Mouse (Mus musculus) lung, postnatal 4 days (tissue): ENCODE results near the gene Drosha.
"Not testable (repeated sequence)": the region's sequence is repeated elsewhere in the genome, so short reads cannot be mapped to it uniquely, and the experiment has no call there.

Experiments
- DNase-seq, 2 experiments: peaks; one replicate each; pipeline ENCODE4 v3.0.0; 2021

Gene Drosha

DNA sequence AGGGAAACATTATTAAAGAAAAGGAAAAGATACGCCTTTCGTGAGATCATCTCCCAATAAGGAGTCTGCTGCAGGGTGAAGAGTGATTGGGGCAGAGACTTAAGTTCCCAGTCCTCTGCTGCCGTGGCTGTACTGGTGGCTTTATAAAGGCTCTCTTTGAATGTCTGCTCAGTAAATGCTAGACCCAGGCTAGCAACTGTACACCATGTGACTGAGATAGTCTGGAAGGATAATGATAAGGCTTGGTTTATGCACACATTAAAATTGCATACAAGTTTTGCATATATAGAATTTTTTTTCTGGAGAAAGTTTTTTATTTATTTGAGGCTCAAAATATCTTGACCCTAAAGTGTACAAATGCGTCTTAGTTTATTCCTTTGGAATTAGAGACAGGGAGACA lies 63.7 kb downstream of the Drosha start:
- DNase-seq: no peak

- DNase-seq: no peak
Measured at GRCm38 (mm10) chr15:12889909-12890308, 65.3 kb downstream of the Drosha start.

DNA sequence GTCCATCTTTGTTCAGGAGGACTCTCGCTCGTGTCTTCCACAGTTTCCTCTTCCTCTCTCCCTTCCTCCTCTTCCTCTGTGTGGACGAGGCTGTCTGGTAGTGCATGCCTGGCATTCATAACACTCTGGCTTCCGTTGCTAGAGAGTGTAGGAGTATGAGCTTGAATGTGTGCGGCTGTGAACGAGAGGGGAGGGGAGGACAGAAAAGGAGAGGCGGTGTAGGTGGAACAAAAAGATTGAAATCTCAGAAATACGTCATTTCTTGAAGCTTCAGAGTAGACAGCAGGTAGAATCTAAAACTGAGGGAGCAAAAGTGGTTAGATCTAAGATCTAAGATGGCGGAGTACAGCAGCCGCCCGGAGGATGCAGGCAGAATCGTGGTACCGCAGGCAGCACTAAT lies 70.8 kb downstream of the Drosha start:
- DNase-seq: no peak

- DNase-seq: no peak
Measured at GRCm38 (mm10) chr15:12896022-12897009, 71.7 kb downstream of the Drosha start.

GRCm38 (mm10) chr15:12897831-12898230 lies 73.2 kb downstream of the Drosha start:
- DNase-seq: no peak

DNA sequence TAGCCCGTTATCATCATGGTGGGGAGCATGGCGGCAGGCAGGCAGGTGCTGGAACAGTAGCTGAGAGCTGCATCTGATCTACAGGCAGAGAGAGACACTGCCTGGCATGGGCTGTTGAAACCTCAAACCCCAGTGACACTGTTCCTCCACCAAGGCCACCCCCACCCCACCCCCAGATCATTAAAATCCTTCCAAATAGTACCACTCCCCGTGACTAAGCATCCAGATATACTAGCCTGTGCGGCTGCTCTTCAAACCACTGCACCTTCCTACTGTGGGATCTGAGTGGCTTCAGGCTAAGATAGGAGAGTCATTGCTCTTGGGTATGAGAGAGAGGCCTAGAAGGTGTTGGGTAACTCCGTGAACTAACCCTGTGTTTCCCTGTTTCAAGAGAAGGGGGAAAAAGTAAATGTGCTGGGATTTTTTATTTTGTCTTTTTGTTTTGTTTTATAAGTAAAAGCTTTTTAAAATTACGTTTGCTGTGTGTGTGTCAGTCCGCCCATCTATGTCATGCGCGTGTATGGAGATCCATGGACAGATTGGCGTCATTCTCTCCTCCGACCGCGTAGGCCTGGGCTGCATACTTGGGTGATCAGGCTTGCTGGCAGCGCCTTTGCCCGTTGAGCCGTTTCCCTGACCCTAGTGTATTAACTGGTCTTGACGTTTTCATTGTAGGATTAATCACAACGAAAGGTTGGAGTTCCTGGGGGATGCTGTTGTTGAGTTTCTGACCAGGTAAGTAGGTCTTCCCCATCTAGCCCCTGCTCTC lies 76.0 kb downstream of the Drosha start:
- DNase-seq: no peak

GRCm38 (mm10) chr15:12901197-12901570 lies 76.6 kb downstream of the Drosha start:
- no peak for DNase-seq

DNA sequence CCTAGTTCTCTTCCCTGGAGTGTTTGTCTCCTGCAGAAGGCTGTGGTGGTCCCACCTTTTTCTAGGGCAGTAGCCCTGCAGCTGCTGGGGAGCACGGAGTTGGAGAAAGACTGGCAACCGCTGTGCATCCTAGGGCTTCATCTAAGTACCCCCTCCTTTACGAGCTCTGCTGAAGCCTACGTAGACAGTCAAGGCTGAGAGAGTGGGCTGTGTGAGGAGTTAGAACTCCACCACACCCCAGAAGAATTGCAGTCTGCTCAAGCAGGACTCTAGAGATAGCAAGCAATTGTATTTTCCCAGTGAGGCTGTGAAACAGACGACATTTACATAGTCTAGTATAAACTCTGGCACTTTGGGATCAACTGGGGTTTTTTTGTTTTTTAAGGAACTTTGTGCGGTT lies 79.8 kb downstream of the Drosha start:
- DNase-seq: no peak

GRCm38 (mm10) chr15:12907962-12908719 lies 83.5 kb downstream of the Drosha start:
- no peak for DNase-seq

DNA sequence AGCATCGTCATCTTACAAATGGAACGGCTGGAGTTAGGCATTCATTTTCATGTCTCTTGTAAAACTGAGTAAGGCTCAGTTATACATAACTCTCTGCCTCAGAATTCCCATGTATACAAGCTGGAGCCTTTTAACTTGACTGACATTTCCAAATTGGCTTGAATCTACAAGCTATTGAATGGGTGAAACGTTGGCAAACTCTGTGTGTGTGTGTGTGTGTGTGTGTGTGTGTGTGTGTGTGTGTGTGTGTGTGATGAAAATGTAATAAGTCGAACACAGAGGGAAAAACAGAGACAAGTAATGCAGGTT lies 84.1 kb downstream of the Drosha start:
- DNase-seq: no peak

- no peak for DNase-seq
Measured at GRCm38 (mm10) chr15:12909171-12909570, 84.6 kb downstream of the Drosha start.

GRCm38 (mm10) chr15:12911082-12911481 lies 86.5 kb downstream of the Drosha start:
- no peak for DNase-seq

DNA sequence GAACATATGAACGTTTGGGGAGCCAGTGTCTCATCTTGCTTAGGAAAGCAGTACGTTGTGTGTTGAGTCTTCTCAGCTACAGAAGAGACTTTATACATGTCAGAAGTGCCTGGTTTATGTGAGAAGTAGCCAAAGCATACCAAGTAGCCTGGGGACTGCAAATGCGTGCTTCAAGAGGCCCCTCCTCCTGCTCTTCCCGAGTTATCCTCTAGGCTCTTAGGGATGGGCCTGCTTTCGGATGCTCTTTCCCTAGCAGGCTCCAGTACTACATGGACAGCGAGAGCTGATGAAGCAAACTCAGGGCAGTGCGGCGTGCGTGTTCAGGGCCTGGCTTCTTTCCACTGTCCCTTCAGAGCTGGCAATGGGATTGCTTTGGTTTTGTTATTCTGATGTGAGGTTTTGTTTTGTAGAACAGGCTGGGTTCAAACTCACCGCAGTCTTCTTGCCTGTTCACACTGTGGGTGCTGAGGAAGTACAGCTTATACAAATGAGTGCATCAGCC lies 91.8 kb downstream of the Drosha start:
- DNase-seq: no peak

DNA sequence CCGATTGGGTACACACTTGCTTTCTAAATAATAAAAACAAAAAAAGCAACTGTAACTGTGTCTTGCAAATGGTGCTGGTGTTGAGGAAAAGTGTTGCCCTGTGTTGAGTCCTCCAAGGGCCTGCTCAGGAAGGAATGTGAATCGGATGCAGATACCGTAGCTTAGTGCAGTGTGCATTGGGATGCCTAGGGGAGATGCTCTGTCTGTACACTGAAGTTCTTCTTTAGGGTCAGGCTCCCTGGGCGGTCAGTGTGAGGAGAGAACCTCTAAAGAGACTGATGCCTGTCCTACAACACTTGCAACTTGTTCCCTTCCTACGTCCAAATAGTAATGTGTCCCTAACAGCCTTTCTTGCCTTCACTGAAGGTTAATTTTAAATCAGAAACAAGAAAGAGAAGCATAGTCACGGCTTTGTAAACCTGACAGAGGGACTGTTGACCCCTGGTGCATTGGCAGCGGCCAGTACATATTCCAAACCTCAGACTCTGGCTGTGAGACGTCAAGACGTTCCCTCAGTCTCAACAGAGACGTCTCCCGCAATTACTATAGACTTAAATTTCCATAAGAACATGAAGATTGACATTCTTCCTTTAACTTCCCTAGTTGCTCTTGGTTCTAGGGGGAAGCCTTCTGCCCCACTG lies 94.8 kb downstream of the Drosha start:
- DNase-seq: not testable (repeated sequence)

DNA sequence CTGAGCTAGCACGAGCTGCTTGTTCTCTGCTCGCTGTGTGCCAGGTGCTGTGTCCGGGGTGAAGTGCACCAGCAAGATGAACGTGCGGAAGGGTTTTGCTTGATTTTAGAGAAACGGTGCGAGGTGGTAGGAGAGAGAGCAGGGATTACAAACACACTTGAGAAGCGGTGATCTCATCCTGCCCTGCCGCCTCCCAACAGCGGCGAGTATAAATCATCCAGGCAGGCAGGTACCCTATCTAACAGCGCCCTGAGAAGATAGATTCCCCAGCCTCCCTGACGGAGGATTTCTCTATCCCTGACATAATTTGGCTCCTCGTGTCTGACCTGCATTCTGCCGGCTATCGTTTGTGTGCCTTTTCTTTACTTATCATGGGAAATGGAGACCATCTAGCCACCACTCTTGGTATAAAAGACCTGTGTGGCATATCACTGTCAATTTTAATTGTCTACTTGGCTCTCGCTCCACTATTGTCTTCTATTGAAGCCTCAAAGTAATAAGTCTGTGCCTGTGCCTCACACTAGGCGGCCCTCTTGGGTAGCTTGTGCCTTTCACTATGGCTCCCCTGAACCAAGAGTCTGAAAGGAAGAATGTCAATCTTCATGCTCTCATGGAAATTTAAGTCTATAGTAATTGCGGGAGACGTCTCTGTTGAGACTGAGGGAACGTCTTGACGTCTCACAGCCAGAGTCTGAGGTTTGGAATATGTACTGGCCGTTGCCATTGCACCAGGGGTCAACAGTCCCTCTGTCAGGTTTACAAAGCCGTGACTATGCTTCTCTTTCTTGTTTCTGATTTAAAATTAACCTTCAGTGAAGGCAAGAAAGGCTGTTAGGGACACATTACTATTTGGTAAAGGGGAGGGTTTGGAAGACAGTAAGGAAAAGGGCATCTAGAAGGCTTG lies 95.6 kb downstream of the Drosha start:
- no peak for DNase-seq

DNA sequence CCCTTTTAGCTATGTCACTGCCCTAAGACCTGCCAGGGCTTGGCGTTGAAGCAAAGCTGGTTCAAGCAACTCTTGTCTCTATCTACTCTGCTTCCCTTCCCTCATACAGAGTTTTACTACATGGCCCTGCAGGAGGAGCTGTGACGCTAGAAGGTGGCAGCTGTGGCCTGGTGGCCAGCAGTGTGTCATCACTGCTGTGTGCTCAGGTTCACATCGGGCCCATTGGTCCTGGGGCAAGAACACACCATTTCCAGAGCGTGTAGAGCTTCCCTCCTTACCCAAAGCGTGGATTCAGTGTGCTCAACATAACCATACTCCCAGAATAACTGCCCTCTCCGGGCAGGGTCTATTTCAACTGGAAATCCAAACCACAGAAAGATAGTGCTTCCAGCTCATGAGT lies 97.3 kb downstream of the Drosha start:
- no peak for DNase-seq

DNA sequence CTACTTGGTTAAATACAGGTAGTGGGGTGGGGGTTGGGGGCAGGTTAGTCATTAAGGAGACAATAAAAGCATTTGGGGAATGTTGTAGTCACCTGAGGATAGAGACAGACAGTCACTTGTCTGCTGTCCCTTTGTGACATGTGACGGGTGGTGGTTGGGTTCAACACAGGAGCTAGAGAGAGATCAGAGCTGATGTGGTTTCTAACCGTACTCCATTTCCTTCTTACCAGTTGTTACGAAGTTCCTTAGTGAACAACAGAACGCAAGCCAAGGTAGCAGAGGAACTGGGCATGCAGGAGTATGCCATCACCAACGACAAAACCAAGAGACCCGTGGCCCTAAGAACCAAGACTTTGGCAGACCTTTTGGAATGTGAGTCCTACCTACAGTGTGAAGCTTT lies 99.2 kb downstream of the Drosha start:
- no peak for DNase-seq

- DNase-seq: no peak
Measured at GRCm38 (mm10) chr15:12931481-12931880, 106.9 kb downstream of the Drosha start.

DNA sequence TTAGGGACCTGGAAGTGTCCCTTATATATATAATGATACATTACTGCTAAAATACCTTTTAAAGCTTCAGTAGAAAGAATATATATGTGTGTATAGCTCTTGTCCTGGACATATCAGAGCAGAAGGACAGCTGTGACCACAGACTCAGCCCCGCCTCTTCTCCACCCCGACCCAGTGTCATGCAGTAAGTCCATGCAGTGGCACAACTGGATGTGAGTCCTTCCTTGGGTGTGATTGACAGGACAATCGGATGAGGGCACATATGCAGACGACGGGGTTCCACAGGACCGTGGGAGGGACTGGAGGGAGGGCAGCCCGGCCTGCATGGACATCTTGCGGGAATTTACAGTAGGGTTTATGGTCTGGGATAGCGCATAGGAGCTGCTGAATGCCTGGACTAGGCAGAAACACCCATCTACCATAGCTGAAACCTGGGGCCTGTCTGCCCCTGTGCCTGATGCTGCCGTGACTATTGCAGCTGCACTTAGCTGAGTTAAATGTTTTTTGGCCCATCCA lies 111.7 kb downstream of the Drosha start:
- no peak for DNase-seq

GRCm38 (mm10) chr15:12937326-12937725 lies 112.7 kb downstream of the Drosha start:
- not testable (repeated sequence) for DNase-seq

GRCm38 (mm10) chr15:12941106-12941505 lies 116.5 kb downstream of the Drosha start:
- no peak for DNase-seq
